Mouse (Mus musculus): ENCODE measurements around the gene Smim20.

Smim20 gene

GRCm38 (mm10) chr5:53304936-53305335 lies 38.1 kb downstream of the Smim20 start:
- DNase-seq (ENCODE audit: extremely low read depth, low read depth, low spot score): no peak

GRCm38 (mm10) chr5:53306864-53307263 lies 40.0 kb downstream of the Smim20 start:
- DNase-seq (ENCODE audit: extremely low read depth, low read depth, low spot score): no peak

GRCm38 (mm10) chr5:53307437-53307836 lies 40.6 kb downstream of the Smim20 start:
- no peak for DNase-seq (ENCODE audit: extremely low read depth, low read depth, low spot score)

- DNase-seq (ENCODE audit: extremely low read depth, low read depth, low spot score): no peak
These were observed 47.7 kb downstream of the Smim20 start for GRCm38 (mm10) chr5:53314404-53315167.

GRCm38 (mm10) chr5:53315829-53316228 lies 48.9 kb downstream of the Smim20 start:
- DNase-seq (ENCODE audit: extremely low read depth, low read depth, low spot score): no peak

- no peak for DNase-seq (ENCODE audit: extremely low read depth, low read depth, low spot score)
These were observed 50.5 kb downstream of the Smim20 start for GRCm38 (mm10) chr5:53317396-53317795.

GRCm38 (mm10) chr5:53317885-53318466 lies 51.1 kb downstream of the Smim20 start:
- DNase-seq (ENCODE audit: extremely low read depth, low read depth, low spot score): no peak

- DNase-seq (ENCODE audit: extremely low read depth, low read depth, low spot score): no peak
These were observed 53.4 kb downstream of the Smim20 start for GRCm38 (mm10) chr5:53320331-53320730.

GRCm38 (mm10) chr5:53321901-53322300 lies 55.0 kb downstream of the Smim20 start:
- DNase-seq (ENCODE audit: extremely low read depth, low read depth, low spot score): no peak

- DNase-seq (ENCODE audit: extremely low read depth, low read depth, low spot score): no peak
These were observed 55.6 kb downstream of the Smim20 start for GRCm38 (mm10) chr5:53322471-53322870.

GRCm38 (mm10) chr5:53323121-53323520 lies 56.2 kb downstream of the Smim20 start:
- no peak for DNase-seq (ENCODE audit: extremely low read depth, low read depth, low spot score)

GRCm38 (mm10) chr5:53324256-53324655 lies 57.4 kb downstream of the Smim20 start:
- DNase-seq (ENCODE audit: extremely low read depth, low read depth, low spot score): no peak

GRCm38 (mm10) chr5:53324791-53325190 lies 57.9 kb downstream of the Smim20 start:
- no peak for DNase-seq (ENCODE audit: extremely low read depth, low read depth, low spot score)

GRCm38 (mm10) chr5:53326023-53326422 lies 59.1 kb downstream of the Smim20 start:
- peak; percentile 4 for DNase-seq (ENCODE audit: extremely low read depth, low read depth, low spot score)

- DNase-seq (ENCODE audit: extremely low read depth, low read depth, low spot score): no peak
These were observed 59.6 kb downstream of the Smim20 start for GRCm38 (mm10) chr5:53326491-53326890.
